Mouse (Mus musculus) left cerebral cortex, postnatal 36 days (tissue): ENCODE measurements around the gene Urgcp. TPM values are rescaled to one million over a fixed set of nuclear protein-coding genes. Genes with fewer than 3 reads are reported as not detected.
"Not testable (repeated sequence)": the region's sequence is repeated elsewhere in the genome, so short reads cannot be mapped to it uniquely, and the experiment has no call there.

Source experiments
- DNase-seq, 2 experiments: peaks; one replicate each; pipeline ENCODE4 v3.0.0; 2021 to 2022; ENCODE audit warnings: low spot score in 2 of 2, mixed read lengths in 1 of 2
- intact Hi-C: fragments of 180-260 bp; cut with DNase I; formaldehyde crosslinking; loops from one replicate; pipeline ENCODE4 v1.15.1; 2025
- total RNA-seq, 2 experiments: library from RNA; stranded (reverse); gene quantifications; 2 replicates each; pipeline ENCODE4 v1.2.3; 2021

Urgcp gene
- 10 to 100 TPM; 65.6 to 75.2 TPM for total RNA-seq

- DNase-seq = peak; percentile 93
- intact Hi-C loops = no loop called here
These were observed at the start of gene Urgcp for GRCm38 (mm10) chr11:5761820-5762632. TSS of gene Urgcp (minus strand) at chr11:5762376.

GRCm38 (mm10) chr11:5809487-5809886 lies 47.3 kb upstream of the Urgcp start:
- DNase-seq, intact Hi-C loops: not testable (repeated sequence)

- intact Hi-C loops = no loop called here
- DNase-seq = no peak
These were observed 45.8 kb upstream of the Urgcp start for GRCm38 (mm10) chr11:5807956-5808355.

- intact Hi-C loops = no loop called here
- no peak for DNase-seq
These were observed 43.5 kb upstream of the Urgcp start for GRCm38 (mm10) chr11:5805711-5806110.

GRCm38 (mm10) chr11:5804174-5804573 lies 42.0 kb upstream of the Urgcp start:
- intact Hi-C loops = no loop called here
- DNase-seq = no peak

GRCm38 (mm10) chr11:5803551-5803981 lies 41.4 kb upstream of the Urgcp start, which contains the start of gene Pgam2:
TSS of gene Pgam2 (minus strand) at chr11:5803733.
- intact Hi-C loops = no loop called here
- no peak for DNase-seq

- intact Hi-C loops = no loop called here
These were observed 40.5 kb upstream of the Urgcp start for GRCm38 (mm10) chr11:5802457-5803217.

GRCm38 (mm10) chr11:5802005-5802404 lies 39.8 kb upstream of the Urgcp start:
- no peak for DNase-seq
- intact Hi-C loops = no loop called here

More at GRCm38 (mm10) chr11:5802457-5803217, 40.5 kb upstream of the Urgcp start:
- DNase-seq = no peak

- intact Hi-C loops = no loop called here
- DNase-seq = no peak
These were observed 39.3 kb upstream of the Urgcp start for GRCm38 (mm10) chr11:5801511-5801910.

- intact Hi-C loops = no loop called here
- no peak for DNase-seq
These were observed 37.7 kb upstream of the Urgcp start for GRCm38 (mm10) chr11:5799621-5800490.

GRCm38 (mm10) chr11:5797928-5798327 lies 35.8 kb upstream of the Urgcp start:
- intact Hi-C loops = no loop called here
- no peak for DNase-seq

- intact Hi-C loops = no loop called here
- DNase-seq = no peak
These were observed 35.2 kb upstream of the Urgcp start for GRCm38 (mm10) chr11:5797371-5797770.

- DNase-seq = no peak
- intact Hi-C loops = no loop called here
These were observed 34.8 kb upstream of the Urgcp start for GRCm38 (mm10) chr11:5796939-5797338.

- peak; percentile 30 to 34 for DNase-seq
- intact Hi-C loops = no loop called here
These were observed 33.5 kb upstream of the Urgcp start for GRCm38 (mm10) chr11:5795706-5796105.

GRCm38 (mm10) chr11:5795290-5795689 lies 33.1 kb upstream of the Urgcp start:
- intact Hi-C loops = no loop called here
- DNase-seq = no peak

GRCm38 (mm10) chr11:5790431-5790830 lies 28.3 kb upstream of the Urgcp start:
- intact Hi-C loops = no loop called here
- DNase-seq = no peak

- DNase-seq = no peak
- intact Hi-C loops = loop anchor here (5.0 kb wide), 2 partner anchors 47 to 87 kb away; partner anchors contain the start of genes Pold2 and Polm
These were observed 27.7 kb upstream of the Urgcp start for GRCm38 (mm10) chr11:5789754-5790333.

- intact Hi-C loops = loop anchor here (5.0 kb wide), 2 partner anchors 48 to 88 kb away; partner anchors contain the start of genes Pold2 and Polm
- DNase-seq = no peak
These were observed 27.0 kb upstream of the Urgcp start for GRCm38 (mm10) chr11:5789071-5789753.
